Mouse (Mus musculus): ENCODE data around the gene Layn. TPM values are rescaled to one million over a fixed set of nuclear protein-coding genes. Genes with fewer than 3 reads are reported as not detected.

The Layn gene
- polyA plus RNA-seq, 1 experiment from 2014 or later: 1.2 TPM

MicroRNAs encoded within 50 kb of the gene (microRNA counts, 519-probe panel; counts per million panel counts)
- 2,727 counts per million, percentile 51 among the panel's probes with 10 or more counts for microRNA mmu-miR-34b-3p
- microRNA mmu-miR-34b-5p: 2,550 counts per million, percentile 42 among the panel's probes with 10 or more counts
- microRNA mmu-miR-34c: 4,163 counts per million, percentile 86 among the panel's probes with 10 or more counts

Small RNA genes lying within 50 kb of the gene (microRNA-seq; reads per million reads assigned to microRNA genes)
- 54.9 reads per million, percentile 44 among the genes with 10 or more reads in this experiment for gene Mir34b
- gene Mir34c: 1,525 reads per million, percentile 80 among the genes with 10 or more reads in this experiment

Other genes starting within 250 kb of the Layn start
- 43.8 and 44.8 TPM in 2 replicates for gene Ppp2r1b, start 231.8 kb downstream of the Layn start, polyA plus RNA-seq (2015; fragmentation: Nextera tagmentation; extraction: Ambion mirVana)
- gene Sik2, start 68.0 kb downstream of the Layn start, polyA plus RNA-seq (2015; fragmentation: Nextera tagmentation; extraction: Ambion mirVana): 15.1 and 15.2 TPM in 2 replicates
- gene Btg4, start 16.2 kb downstream of the Layn start, polyA plus RNA-seq (2015; fragmentation: Nextera tagmentation; extraction: Ambion mirVana): not detected in 2 replicates
- 0.77 and 1.2 TPM in 2 replicates for gene 4833427G06Rik, start 25.0 kb upstream of the Layn start, polyA plus RNA-seq (2015; fragmentation: Nextera tagmentation; extraction: Ambion mirVana)
- gene Gm32742, start 88.4 kb upstream of the Layn start, polyA plus RNA-seq (2015; fragmentation: Nextera tagmentation; extraction: Ambion mirVana): not detected in 2 replicates
- 0.10 and 0.27 TPM in 2 replicates for gene Pou2af1, start 136.6 kb upstream of the Layn start, polyA plus RNA-seq (2015; fragmentation: Nextera tagmentation; extraction: Ambion mirVana)
- 1.0 and 1.4 TPM in 2 replicates for gene Colca2, start 201.5 kb upstream of the Layn start, polyA plus RNA-seq (2015; fragmentation: Nextera tagmentation; extraction: Ambion mirVana)

Data from hindbrain, embryonic 15.5 days (tissue).